Mouse (Mus musculus): ENCODE measurements around the gene Hmgcr.

Hmgcr gene

GRCm38 (mm10) chr13:96678616-96679015, 7.9 kb upstream of the Hmgcr start:
- TF ChIP-seq GATA4 (IDR thresholded peaks at IDR 0.05; ENCODE audit: insufficient replicate concordance, low read length), result no peak

GRCm38 (mm10) chr13:96677071-96677470, 6.3 kb upstream of the Hmgcr start:
- TF ChIP-seq GATA4 (IDR thresholded peaks at IDR 0.05; ENCODE audit: insufficient replicate concordance, low read length), result no peak

- no peak for TF ChIP-seq GATA4 (IDR thresholded peaks at IDR 0.05; ENCODE audit: insufficient replicate concordance, low read length)
These were observed 5.0 kb upstream of the Hmgcr start for GRCm38 (mm10) chr13:96675756-96676155.

GRCm38 (mm10) chr13:96673817-96674216, 3.1 kb upstream of the Hmgcr start:
- no peak for TF ChIP-seq GATA4 (IDR thresholded peaks at IDR 0.05; ENCODE audit: insufficient replicate concordance, low read length)

- no peak for TF ChIP-seq GATA4 (IDR thresholded peaks at IDR 0.05; ENCODE audit: insufficient replicate concordance, low read length)
These were observed 1.5 kb upstream of the Hmgcr start for GRCm38 (mm10) chr13:96672276-96672675.

- TF ChIP-seq GATA4 (IDR thresholded peaks at IDR 0.05; ENCODE audit: insufficient replicate concordance, low read length), result no peak
These were observed 1.1 kb upstream of the Hmgcr start for GRCm38 (mm10) chr13:96671906-96672234.

GRCm38 (mm10) chr13:96671078-96671905, 556 bp upstream of the Hmgcr start:
- no peak for TF ChIP-seq GATA4 (IDR thresholded peaks at IDR 0.05; ENCODE audit: insufficient replicate concordance, low read length)

- TF ChIP-seq GATA4 (IDR thresholded peaks at IDR 0.05; ENCODE audit: insufficient replicate concordance, low read length), result no peak
These were observed 724 bp downstream of the Hmgcr start for GRCm38 (mm10) chr13:96670019-96670405.

- no peak for TF ChIP-seq GATA4 (IDR thresholded peaks at IDR 0.05; ENCODE audit: insufficient replicate concordance, low read length)
These were observed 6.2 kb downstream of the Hmgcr start for GRCm38 (mm10) chr13:96664419-96664974.

- no peak for TF ChIP-seq GATA4 (IDR thresholded peaks at IDR 0.05; ENCODE audit: insufficient replicate concordance, low read length)
These were observed 10.5 kb downstream of the Hmgcr start for GRCm38 (mm10) chr13:96660095-96660860.

GRCm38 (mm10) chr13:96658936-96659335, 11.8 kb downstream of the Hmgcr start:
- no peak for TF ChIP-seq GATA4 (IDR thresholded peaks at IDR 0.05; ENCODE audit: insufficient replicate concordance, low read length)

GRCm38 (mm10) chr13:96656673-96657072, 14.1 kb downstream of the Hmgcr start:
- no peak for TF ChIP-seq GATA4 (IDR thresholded peaks at IDR 0.05; ENCODE audit: insufficient replicate concordance, low read length)

GRCm38 (mm10) chr13:96653041-96653440, 17.7 kb downstream of the Hmgcr start:
- no peak for TF ChIP-seq GATA4 (IDR thresholded peaks at IDR 0.05; ENCODE audit: insufficient replicate concordance, low read length)

- TF ChIP-seq GATA4 (IDR thresholded peaks at IDR 0.05; ENCODE audit: insufficient replicate concordance, low read length), result no peak
These were observed 24.9 kb downstream of the Hmgcr start for GRCm38 (mm10) chr13:96645822-96646221.

GRCm38 (mm10) chr13:96644168-96644567, 26.6 kb downstream of the Hmgcr start:
- no peak for TF ChIP-seq GATA4 (IDR thresholded peaks at IDR 0.05; ENCODE audit: insufficient replicate concordance, low read length)

- no peak for TF ChIP-seq GATA4 (IDR thresholded peaks at IDR 0.05; ENCODE audit: insufficient replicate concordance, low read length)
These were observed 40.3 kb downstream of the Hmgcr start for GRCm38 (mm10) chr13:96630396-96630795.

All from liver, adult (tissue).